Mouse (Mus musculus) effector memory CD4-positive, alpha-beta T cell, adult 7 months (primary cell): ENCODE results near the gene Ppa1. TPM values are rescaled to one million over a fixed set of nuclear protein-coding genes. Genes with fewer than 3 reads are reported as not detected.

Experiments used
- polyA plus RNA-seq: library from polyadenylated mRNA; unstranded; fragments of 100-300 nt; shearing (Covaris generic); gene quantifications from one replicate; pipeline ENCODE4 v1.2.1, GENCODE M21; 2017

Ppa1 gene
- polyA plus RNA-seq = 42.8 TPM

GRCm38 (mm10) chr10:61647790-61648736 lies at the start of gene Ppa1:
TSS of gene Ppa1 (plus strand) at chr10:61648552.

DNA sequence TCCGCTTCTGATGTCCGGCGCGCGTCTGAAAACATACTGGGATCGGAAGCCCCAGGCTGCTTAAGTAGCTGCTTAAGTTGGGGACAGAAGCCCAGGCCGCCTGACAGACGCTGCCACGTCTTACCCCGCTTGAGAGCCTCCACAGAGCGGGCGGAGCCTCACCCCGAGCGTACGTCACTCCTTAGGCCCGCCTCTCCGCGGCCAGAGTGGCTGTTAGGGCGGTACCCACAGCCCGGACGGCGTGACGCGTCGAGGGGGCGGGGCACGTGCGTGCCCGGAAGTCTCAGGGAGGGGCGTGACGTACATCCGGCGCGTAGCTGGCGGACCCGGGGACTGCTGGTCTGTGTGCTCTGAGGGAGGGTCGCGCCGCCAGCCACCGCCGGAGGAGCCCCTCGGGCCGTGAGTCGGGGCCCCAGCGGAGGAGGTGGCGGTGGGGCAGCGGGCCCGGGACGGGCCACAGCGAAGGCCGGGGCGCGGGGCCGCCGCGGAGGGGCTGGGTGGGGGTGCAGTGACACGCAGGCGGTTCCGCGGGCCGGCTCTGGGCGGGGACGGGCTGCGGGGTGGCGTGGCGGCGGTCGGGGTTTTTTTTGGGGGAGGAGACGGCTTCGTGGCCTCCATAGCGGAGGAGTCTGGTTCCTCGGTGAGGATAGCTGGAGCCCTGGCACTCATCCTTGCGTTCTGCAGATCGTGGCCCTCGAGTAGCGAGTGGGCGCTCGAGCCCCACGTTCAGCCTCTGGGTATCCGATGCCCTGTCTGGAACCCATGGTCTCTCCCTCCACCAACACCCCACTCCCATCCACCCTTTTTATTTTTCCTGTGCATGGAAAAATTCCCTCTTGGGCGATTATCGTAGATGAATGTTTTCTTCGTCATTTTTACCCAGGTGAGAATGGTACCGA lies 31.9 kb downstream of the Ppa1 start, which contains the start of gene Sar1a:
Gene Sar1a (plus strand): TSS at position 285 of the 899 bp plus-strand sequence.

GRCm38 (mm10) chr10:61694870-61695670 lies 46.7 kb downstream of the Ppa1 start, which contains the start of gene Tysnd1:
TSS of gene Tysnd1 (plus strand) at chr10:61695514.

GRCm38 (mm10) chr10:61714771-61715461 lies 66.6 kb downstream of the Ppa1 start, which contains the start of gene Aifm2:
TSS of gene Aifm2 (plus strand) at chr10:61715263.

Other genes with a start within 250 kb of the Ppa1 start
- gene Nodal, start 230.6 kb upstream of the Ppa1 start, polyA plus RNA-seq = not detected
- 9.0 TPM for gene Eif4ebp2, start 195.9 kb upstream of the Ppa1 start, polyA plus RNA-seq
- gene Lrrc20, start 172.8 kb upstream of the Ppa1 start, polyA plus RNA-seq = 3.7 TPM
- not detected for gene Npffr1, start 53.1 kb upstream of the Ppa1 start, polyA plus RNA-seq
- 306 TPM for gene Sar1a, start 31.7 kb downstream of the Ppa1 start, polyA plus RNA-seq
- 21.5 TPM for gene Tysnd1, start 47.0 kb downstream of the Ppa1 start, polyA plus RNA-seq
- 3.1 TPM for gene Aifm2, start 66.7 kb downstream of the Ppa1 start, polyA plus RNA-seq
- gene H2afy2, start 135.6 kb downstream of the Ppa1 start, polyA plus RNA-seq = 0.18 TPM